Mouse (Mus musculus) embryonic facial prominence, embryonic 11.5 days (tissue): Measurements from ENCODE around the gene Prdm16. TPM values are rescaled to one million over a fixed set of nuclear protein-coding genes. Genes with fewer than 3 reads are reported as not detected.

Experiments used
- ATAC-seq: fragments of 200-750 bp; cut with Nextera tagmentation; replicated peaks from 2 replicates; pipeline ENCODE4 v1.8.0; 2017; ENCODE audit warnings: low read depth; ENCODE audit not compliant: insufficient number of reproducible peaks, low FRiP score, low TSS enrichment
- DNase-seq: peaks from one replicate; pipeline ENCODE4 v3.0.0-alpha.2; 2015; ENCODE audit warnings: low spot score
- H3K27ac ChIP-seq: fragments of 300-500 bp; sonication (generic); replicated peaks from 2 replicates; pipeline ENCODE4 v1.5.1; 2014; ENCODE audit warnings: mild to moderate bottlenecking, low read depth, low read length, control low read depth
- H3K27me3 ChIP-seq: fragments of 300-500 bp; sonication (generic); 2 replicates; pipeline ENCODE4 v1.6.1; 2014; ENCODE audit warnings: mild to moderate bottlenecking, low read length, moderate library complexity, mixed read lengths; ENCODE audit not compliant: control insufficient read depth, insufficient read depth
- H3K36me3 ChIP-seq: fragments of 300-500 bp; sonication (generic); replicated peaks from 2 replicates; pipeline ENCODE4 v1.6.1; 2014; ENCODE audit warnings: low read depth, mild to moderate bottlenecking, low read length, moderate library complexity, mixed read lengths; ENCODE audit not compliant: control insufficient read depth, insufficient read depth
- H3K4me1 ChIP-seq: fragments of 300-500 bp; sonication (generic); 2 replicates; pipeline ENCODE4 v1.6.1; 2014; ENCODE audit warnings: low read length, mixed read lengths; ENCODE audit not compliant: control insufficient read depth, insufficient read depth
- H3K4me2 ChIP-seq: fragments of 300-500 bp; sonication (generic); 2 replicates; pipeline ENCODE4 v1.6.1; 2014; ENCODE audit warnings: low read depth, mild to moderate bottlenecking, control low read depth, low read length, moderate library complexity
- H3K4me3 ChIP-seq: fragments of 300-500 bp; sonication (generic); 2 replicates; pipeline ENCODE4 v1.5.1; 2014; ENCODE audit warnings: low read depth, low read length, control low read depth
- H3K9ac ChIP-seq: fragments of 300-500 bp; sonication (generic); replicated peaks from 2 replicates; pipeline ENCODE4 v1.6.1; 2014; ENCODE audit warnings: mild to moderate bottlenecking, control low read depth, low read length
- H3K9me3 ChIP-seq: fragments of 300-500 bp; sonication (generic); replicated peaks from 2 replicates; pipeline ENCODE4 v1.6.1; 2016; ENCODE audit warnings: mild to moderate bottlenecking, low read length, inconsistent platforms, mixed read lengths; ENCODE audit not compliant: control insufficient read depth
- WGBS: fragments of 180-500 bp; shearing (Covaris S2); extraction: QIAGEN DNeasy Blood & Tissue Kit; methylation state at CpG from one replicate; pipeline ENCODE4 v1.1.7; 2014; 5-methylcytosine and 5-hydroxymethylcytosine counted together
- polyA plus RNA-seq: library from polyadenylated mRNA; unstranded; fragments of >200 nt; fragmentation: Nextera tagmentation; extraction: Ambion mirVana; gene quantifications from 2 replicates; pipeline ENCODE4 v1.2.1, GENCODE M21; 2014

The Prdm16 gene
- polyA plus RNA-seq, 1 experiment from 2014 or later = 22.3 TPM

DNA sequence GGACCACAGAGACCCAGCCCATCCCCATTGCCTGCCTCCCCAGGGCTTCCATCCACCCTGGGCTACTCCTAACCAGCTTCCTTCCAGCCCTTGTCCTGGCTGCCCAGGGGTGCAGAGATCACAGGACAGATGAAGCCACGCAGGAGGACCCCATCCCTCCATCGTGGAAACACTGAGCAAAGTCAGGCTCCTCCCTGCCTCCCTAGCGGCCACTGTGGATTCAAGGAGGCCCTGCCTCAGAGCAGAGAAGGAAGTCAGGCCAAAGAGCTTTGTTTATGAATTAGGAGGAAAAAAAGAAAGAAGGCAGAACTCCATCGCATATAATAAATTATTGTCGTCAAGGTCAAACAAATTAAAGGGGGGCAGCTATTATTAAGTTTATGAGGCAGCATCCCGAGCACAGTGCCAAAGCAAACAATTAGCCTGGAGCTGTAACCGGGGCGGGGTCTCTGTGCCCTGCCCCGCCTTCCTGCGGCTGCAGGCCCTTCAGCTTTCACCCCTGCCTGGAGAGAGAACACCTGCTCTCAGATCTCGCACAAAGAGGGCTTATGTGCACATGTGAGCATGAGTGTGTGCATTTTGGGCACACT is 288.4 kb downstream of the Prdm16 start:
- Histone ChIP-seq H3K4me3 (no peak overlapping the region), H3K27me3 (no peaks in the 10 kb centered on the region), H3K9me3 (no peaks in the 10 kb centered on the region), H3K27ac (no peak overlapping the region), H3K4me2 (no peak overlapping the region), H3K36me3 (no peaks in the 10 kb centered on the region), H3K4me1 (no peaks in the 10 kb centered on the region; the same call in 1 of the 2 replicates), H3K9ac (no peak overlapping the region)
- 69% methylated on average over 11 of the region's 11 CpGs for WGBS
- ATAC-seq (no peak), DNase-seq (no peak)

DNA sequence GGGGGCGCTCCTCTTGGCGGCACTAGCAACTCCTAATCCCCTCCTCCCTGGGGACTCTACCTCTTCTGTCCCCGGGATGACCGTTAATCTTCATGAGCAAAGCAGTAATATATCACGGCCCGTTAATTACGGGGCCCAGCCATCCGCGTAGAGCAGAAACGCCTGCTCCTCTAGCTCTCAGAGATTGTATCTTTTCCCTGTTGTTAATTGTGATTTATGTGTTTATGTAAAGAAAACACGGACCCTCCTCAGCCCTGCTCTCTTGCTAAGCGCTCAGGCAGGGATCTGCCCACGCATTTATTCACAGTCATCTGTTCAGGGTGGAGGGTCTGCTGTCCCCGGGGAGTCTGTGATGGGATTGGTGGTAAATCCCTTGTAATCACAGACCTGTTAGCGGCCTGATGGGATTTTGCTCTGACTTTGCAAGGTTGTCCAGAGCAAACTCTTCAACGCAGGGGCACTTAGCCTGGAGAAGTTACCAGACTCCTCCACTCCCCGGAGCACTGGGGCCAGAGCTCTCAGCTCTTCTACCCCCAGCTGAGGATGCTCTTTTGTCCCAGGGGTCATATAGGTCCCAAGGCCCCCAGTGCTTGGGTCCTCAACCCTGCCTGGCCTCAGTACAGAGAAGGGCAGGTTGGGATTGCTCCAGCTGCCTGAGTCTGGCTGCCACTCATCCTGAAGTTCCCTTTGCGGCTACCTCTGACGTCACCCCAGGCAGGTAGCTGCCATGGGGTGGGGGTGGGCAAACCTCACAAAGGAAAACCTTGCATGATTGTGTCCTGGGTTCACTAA is 289.7 kb downstream of the Prdm16 start:
- no peaks in the 10 kb centered on the region; the same call in 1 of the 2 replicates for H3K4me1 ChIP-seq
- ATAC-seq (no peak), DNase-seq (no peak)
- no peaks in the 10 kb centered on the region; the same call in 1 of the 2 replicates for H3K36me3 ChIP-seq
- H3K9me3 ChIP-seq = no peaks in the 10 kb centered on the region
- H3K4me2 ChIP-seq = no peak overlapping the region
- no peaks in the 10 kb centered on the region for H3K27me3 ChIP-seq
- H3K27ac ChIP-seq = no peak overlapping the region
- H3K4me3 ChIP-seq = no peak overlapping the region
- H3K9ac ChIP-seq = no peak overlapping the region
- WGBS = 55% methylated on average over 19 of the region's 19 CpGs

DNA sequence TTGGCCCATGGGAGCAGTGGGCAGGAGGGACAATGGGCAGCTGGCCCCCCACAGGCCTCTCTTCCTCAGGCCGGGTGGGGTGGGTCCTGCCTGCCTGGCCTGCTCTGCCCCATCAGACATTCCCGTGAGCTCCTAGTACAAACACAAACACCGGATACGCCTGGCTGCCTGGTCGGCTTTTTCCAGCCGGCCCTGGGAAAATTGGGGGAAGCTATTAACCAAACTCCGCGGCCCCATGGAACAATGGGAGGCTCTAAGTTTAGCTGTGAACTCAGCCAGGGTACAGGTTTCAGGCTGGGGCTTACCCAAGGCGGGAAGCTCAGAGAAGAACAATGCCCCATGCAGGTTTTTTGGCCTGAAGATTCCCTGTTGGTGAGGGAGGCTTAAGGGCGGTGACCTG is 300.0 kb downstream of the Prdm16 start:
- 13% methylated on average over 10 of the region's 10 CpGs for WGBS

DNA sequence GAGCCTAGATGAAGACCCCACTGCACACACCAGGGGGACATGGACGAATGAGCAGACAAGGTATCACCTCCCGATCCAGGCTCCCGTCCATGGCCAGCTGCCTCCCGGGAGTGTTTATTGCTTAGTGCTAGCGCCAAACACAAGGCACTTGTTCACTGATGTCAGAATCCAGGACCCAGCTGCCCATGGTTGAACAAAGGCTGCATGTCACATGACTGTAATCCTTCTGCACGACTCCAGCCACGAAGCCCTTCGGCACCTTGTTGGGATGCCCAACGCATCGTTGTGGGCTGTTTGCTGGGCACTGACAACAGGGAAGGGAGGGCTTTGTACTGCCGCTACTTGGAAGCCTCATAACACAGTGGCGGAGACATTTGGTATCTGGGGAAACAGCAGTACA is 300.9 kb downstream of the Prdm16 start, which contains the start of gene B230104I21Rik:
B230104I21Rik (plus strand) TSS at position 367 of the 400 bp plus-strand sequence.
- H3K36me3 ChIP-seq = no peaks in the 10 kb centered on the region
- H3K27ac ChIP-seq = peak within 1 kb of the TSS; percentile 28
- DNase-seq (no peak), ATAC-seq (no peak)
- H3K9me3 ChIP-seq = no peaks in the 10 kb centered on the region
- peak within 1 kb of the TSS; percentile 2; the same call in 1 of the 2 replicates for H3K9ac ChIP-seq
- H3K4me1 ChIP-seq = peaks cover 4% of the 10 kb centered on the region; the same call in 1 of the 2 replicates
- WGBS = 83% methylated on average over 12 of the region's 12 CpGs
- H3K4me2 ChIP-seq = no peak within 1 kb of the TSS
- H3K4me3 ChIP-seq = no peak within 1 kb of the TSS
- H3K27me3 ChIP-seq = no peaks in the 10 kb centered on the region

More for the DNA sequence above, 300.0 kb downstream of the Prdm16 start:
- peak overlapping the region; percentile 25; the same call in 1 of the 2 replicates for H3K27ac ChIP-seq
- H3K4me1 ChIP-seq = no peaks in the 10 kb centered on the region; the same call in 1 of the 2 replicates
- ATAC-seq (no peak), DNase-seq (peak; percentile 56)
- H3K36me3 ChIP-seq = peaks cover 2% of the 10 kb centered on the region; the same call in 1 of the 2 replicates
- H3K9me3 ChIP-seq = no peaks in the 10 kb centered on the region
- no peaks in the 10 kb centered on the region for H3K27me3 ChIP-seq
- no peak overlapping the region for H3K4me2 ChIP-seq
- no peak overlapping the region for H3K4me3 ChIP-seq
- peak overlapping the region; percentile 2; the same call in 1 of the 2 replicates for H3K9ac ChIP-seq

DNA sequence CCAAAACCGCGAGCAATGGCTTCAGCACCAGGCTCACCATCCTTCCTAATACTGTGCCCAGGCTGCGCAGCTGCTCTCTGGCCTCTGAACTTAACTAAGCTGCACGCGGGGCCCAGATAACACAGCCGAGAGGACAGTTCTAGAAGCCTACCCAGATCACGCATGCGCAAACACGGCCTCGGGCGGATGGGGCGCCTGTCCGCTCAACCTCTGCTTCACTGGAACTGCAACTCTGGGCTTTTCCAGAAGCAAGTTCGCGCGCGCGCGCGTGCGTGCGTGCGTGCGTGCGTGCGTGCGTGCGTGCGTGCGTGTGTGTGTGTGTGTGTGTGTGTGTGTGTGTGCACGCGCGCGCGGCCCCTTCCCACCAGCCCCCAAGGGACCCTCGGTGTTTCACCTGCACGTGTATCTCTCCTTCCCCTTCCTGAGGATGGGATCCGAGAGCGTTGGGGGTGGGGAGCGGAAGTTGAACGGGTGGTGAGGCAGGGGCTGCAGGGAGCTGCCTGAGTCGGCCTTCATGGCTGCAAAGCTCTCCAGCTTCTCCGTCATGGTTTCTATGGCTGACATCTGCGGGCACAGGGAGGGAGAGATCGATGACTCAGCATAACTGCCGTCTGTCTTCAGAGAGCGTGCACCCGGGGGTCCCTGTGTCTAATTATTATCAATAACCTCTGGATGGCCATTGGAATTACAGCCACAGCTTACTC is 301.8 kb downstream of the Prdm16 start:
- H3K4me3 ChIP-seq = no peak overlapping the region
- H3K36me3 ChIP-seq = no peaks in the 10 kb centered on the region
- no peak overlapping the region for H3K27ac ChIP-seq
- no peaks in the 10 kb centered on the region for H3K27me3 ChIP-seq
- 60% methylated on average over 43 of the region's 48 CpGs for WGBS
- 0 out of 2 replicates have a peak overlapping the region, but pooled peaks have one; percentile 6 for H3K9ac ChIP-seq
- H3K4me1 ChIP-seq = peaks cover 4% of the 10 kb centered on the region; the same call in 1 of the 2 replicates
- H3K9me3 ChIP-seq = no peaks in the 10 kb centered on the region
- H3K4me2 ChIP-seq = no peak overlapping the region
- no peak for ATAC-seq
- DNase-seq = no peak

DNA sequence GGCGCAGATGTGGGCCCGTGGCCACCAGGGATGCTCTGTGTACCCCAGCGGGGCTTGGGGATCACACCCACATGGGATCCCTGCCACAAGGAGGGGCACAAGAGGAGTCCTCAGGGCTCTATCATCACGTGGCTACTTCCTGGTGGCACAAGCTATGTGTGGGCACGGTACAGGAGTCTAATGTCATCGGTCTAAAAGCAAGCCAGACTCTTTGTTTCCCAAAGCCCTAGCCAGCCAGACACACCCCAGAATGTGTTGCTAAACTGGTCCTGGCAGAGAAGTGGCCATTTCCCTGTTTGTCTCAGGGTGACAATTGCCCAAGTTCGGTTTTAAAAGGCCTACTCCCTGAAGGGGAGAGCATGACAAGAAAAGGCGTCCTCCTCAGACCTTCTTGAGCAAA is 303.4 kb downstream of the Prdm16 start:
- DNase-seq (no peak), ATAC-seq (no peak)
- Histone ChIP-seq H3K36me3 (no peaks in the 10 kb centered on the region), H3K4me3 (no peak overlapping the region), H3K9me3 (no peaks in the 10 kb centered on the region), H3K27ac (no peak overlapping the region), H3K9ac (peak overlapping the region; percentile 30; the same call in 1 of the 2 replicates), H3K27me3 (no peaks in the 10 kb centered on the region), H3K4me2 (no peak overlapping the region), H3K4me1 (peaks cover 4% of the 10 kb centered on the region)
- WGBS = 68% methylated on average over 8 of the region's 8 CpGs

DNA sequence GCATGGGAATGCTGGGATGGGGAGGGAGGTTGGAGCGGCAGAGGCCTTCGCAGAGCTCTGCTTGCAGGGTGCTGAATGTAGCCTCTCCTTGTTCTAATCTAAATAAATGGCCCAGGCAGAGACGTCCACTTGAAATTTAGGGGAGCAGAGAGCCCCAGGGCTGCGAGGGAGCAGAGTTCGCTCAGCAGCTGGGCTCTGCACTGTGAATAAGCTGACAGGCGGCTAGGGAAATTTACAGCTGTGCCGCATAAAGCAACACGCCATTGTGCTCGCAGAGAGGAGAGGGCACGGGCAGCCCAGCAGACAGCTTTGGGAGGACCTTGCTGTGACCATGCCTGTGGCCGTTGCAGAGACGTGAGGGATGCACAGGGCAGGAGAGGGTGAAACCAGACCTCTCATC is 305.4 kb downstream of the Prdm16 start:
- Histone ChIP-seq H3K27me3 (no peaks in the 10 kb centered on the region), H3K4me2 (no peak overlapping the region), H3K9ac (no peak overlapping the region), H3K4me3 (no peak overlapping the region), H3K9me3 (no peaks in the 10 kb centered on the region), H3K36me3 (no peaks in the 10 kb centered on the region), H3K4me1 (peaks cover 4% of the 10 kb centered on the region; the same call in 1 of the 2 replicates), H3K27ac (no peak overlapping the region)
- DNase-seq (no peak), ATAC-seq (no peak)
- 41% methylated on average over 12 of the region's 12 CpGs for WGBS
